Comparison of ENCODE assay signal across 18 mouse cellular contexts in genomic region chr15:100700424-100700823, GRCm38 (mm10). TPM values are rescaled to one million over a fixed set of nuclear protein-coding genes. Genes with fewer than 3 reads are reported as not detected.
"Had no signal": no experiment of that assay in that cellular context is flagged by ENCODE, and none has a peak within 500 bp of the region (broad histone marks: within the 10 kb centered on the region; RNA-seq: fewer than 3 reads in every experiment).

No protein-coding gene starts in this region.

- ATAC-seq: lung, postnatal 0 days; midbrain, embryonic 13.5 days; midbrain, embryonic 15.5 days had no signal

- H3K9ac ChIP-seq: liver, embryonic 13.5 days; liver, embryonic 15.5 days; liver, postnatal 0 days; lung, embryonic 15.5 days; midbrain, embryonic 13.5 days; midbrain, embryonic 15.5 days; neural tube, embryonic 13.5 days; neural tube, embryonic 15.5 days; stomach, embryonic 15.5 days had no signal

- DNase-seq: liver, embryonic 13.5 days; liver, postnatal 0 days; lung, adult 2 months; lung, postnatal 14 days; lung, postnatal 36 days; retina, postnatal 1 day; right cerebral cortex, postnatal 4 days; thymus, postnatal 36 days had no signal

- H3K4me2 ChIP-seq: lung, embryonic 15.5 days; midbrain, embryonic 11.5 days; midbrain, embryonic 13.5 days; midbrain, embryonic 15.5 days; neural tube, embryonic 13.5 days; neural tube, embryonic 15.5 days; stomach, embryonic 15.5 days had no signal

- H3K9me3 ChIP-seq: liver, embryonic 13.5 days; liver, embryonic 15.5 days; lung, embryonic 15.5 days; midbrain, embryonic 13.5 days; midbrain, embryonic 15.5 days; neural tube, embryonic 13.5 days; neural tube, embryonic 15.5 days; stomach, embryonic 15.5 days had no signal

- H3K4me1 ChIP-seq: lung, embryonic 15.5 days had no signal

- H3K4me3 ChIP-seq: liver, embryonic 13.5 days; liver, embryonic 15.5 days; lung, embryonic 15.5 days; midbrain, embryonic 13.5 days; midbrain, embryonic 15.5 days; neural tube, embryonic 13.5 days; neural tube, embryonic 15.5 days; stomach, embryonic 15.5 days had no signal

- H3K27ac ChIP-seq: liver, embryonic 15.5 days; lung, embryonic 15.5 days; macrophage; midbrain, embryonic 13.5 days; midbrain, embryonic 15.5 days; neural tube, embryonic 13.5 days; neural tube, embryonic 15.5 days; stomach, embryonic 15.5 days had no signal

- H3K36me3 ChIP-seq: liver, embryonic 13.5 days; liver, embryonic 15.5 days; lung, embryonic 15.5 days; midbrain, embryonic 13.5 days; midbrain, embryonic 15.5 days; neural tube, embryonic 13.5 days; neural tube, embryonic 15.5 days; stomach, embryonic 15.5 days had no signal

RNA-seq across cellular contexts. Expression of gene Galnt6, which starts 28.8 kb away (rescaled TPM):
- polyA plus RNA-seq: midbrain, embryonic 13.5 days had no signal
